Mouse (Mus musculus): ENCODE measurements around the gene Upb1. TPM values are rescaled to one million over a fixed set of nuclear protein-coding genes. Genes with fewer than 3 reads are reported as not detected.
A peak's percentile ranks its signal among the peaks of the same experiment; 100 is the strongest.
"Not testable (repeated sequence)": the region's sequence is repeated elsewhere in the genome, so short reads cannot be mapped to it uniquely, and the experiment has no call there.

The Upb1 gene
- total RNA-seq (2018; cell fraction: chromatin; rRNA removed): 1 to 10 TPM in 1 of 26 experiments, under 1 TPM in 1, not detected in 24; 0.59 to 1.6 TPM
- under 1 TPM in 6 of 26 experiments, not detected in 20; under 0.01 to 0.13 (median 0.06) TPM for total RNA-seq (2018; cell fraction: cytosol; rRNA removed)
- total RNA-seq (2018; cell fraction: nucleus; rRNA removed): under 1 TPM in 1 of 26 experiments, not detected in 25; 0.40 TPM
- 0.24 TPM in 1 of 3 replicates, not detected in the others for polyA plus RNA-seq (2018)

GRCm38 (mm10) chr10:75400958-75401357, at the start of gene Upb1:
Gene Upb1, plus strand, starts transcription at chr10:75401115.
- H3K79me2 ChIP-seq (ENCODE audit: inconsistent target): no peaks in the 10 kb centered on the region
- no peak within 1 kb of the TSS for H3K27ac ChIP-seq
- WGBS (ENCODE audit: missing documents): 84% methylated on average over 4 of the region's 4 CpGs
- no peak within 1 kb of the TSS for H3K4me3 ChIP-seq (ENCODE audit: inconsistent target)
- no peaks in the 10 kb centered on the region for H3K36me3 ChIP-seq (ENCODE audit: inconsistent target)

- Histone ChIP-seq H3K27ac (no peak overlapping the region), H3K36me3 (ENCODE audit: inconsistent target) (no peaks in the 10 kb centered on the region), H3K4me3 (ENCODE audit: inconsistent target) (no peak overlapping the region), H3K79me2 (ENCODE audit: inconsistent target) (no peaks in the 10 kb centered on the region)
- WGBS (ENCODE audit: missing documents): 98% methylated on average over 12 of the region's 12 CpGs
Measured at GRCm38 (mm10) chr10:75352541-75352940, 48.4 kb upstream of the Upb1 start.

- H3K27ac ChIP-seq: not testable (repeated sequence)
- no CpG with 5 or more reads among the region's 9 CpGs for WGBS (ENCODE audit: missing documents)
Measured at GRCm38 (mm10) chr10:75353838-75354241, 47.1 kb upstream of the Upb1 start.

GRCm38 (mm10) chr10:75355341-75355740, 45.6 kb upstream of the Upb1 start:
- Histone ChIP-seq H3K4me3 (ENCODE audit: inconsistent target) (no peak overlapping the region), H3K36me3 (ENCODE audit: inconsistent target) (no peaks in the 10 kb centered on the region), H3K79me2 (ENCODE audit: inconsistent target) (no peaks in the 10 kb centered on the region), H3K27ac (no peak overlapping the region)
- WGBS (ENCODE audit: missing documents): 56% methylated on average over 4 of the region's 4 CpGs

More at GRCm38 (mm10) chr10:75353838-75354241, 47.1 kb upstream of the Upb1 start:
- H3K79me2 ChIP-seq (ENCODE audit: inconsistent target); H3K4me3 ChIP-seq (ENCODE audit: inconsistent target); H3K36me3 ChIP-seq (ENCODE audit: inconsistent target): not testable (repeated sequence)

- WGBS (ENCODE audit: missing documents): no CpG with 5 or more reads among the region's 1 CpGs
- not testable (repeated sequence) for H3K36me3 ChIP-seq (ENCODE audit: inconsistent target); H3K79me2 ChIP-seq (ENCODE audit: inconsistent target); H3K4me3 ChIP-seq (ENCODE audit: inconsistent target); H3K27ac ChIP-seq
Measured at GRCm38 (mm10) chr10:75364214-75364690, 36.7 kb upstream of the Upb1 start.

- Histone ChIP-seq H3K79me2 (ENCODE audit: inconsistent target) (no peaks in the 10 kb centered on the region), H3K27ac (no peak overlapping the region), H3K36me3 (ENCODE audit: inconsistent target) (no peaks in the 10 kb centered on the region), H3K4me3 (ENCODE audit: inconsistent target) (no peak overlapping the region)
- WGBS (ENCODE audit: missing documents): 34% methylated on average over 9 of the region's 9 CpGs
Measured at GRCm38 (mm10) chr10:75364796-75365195, 36.1 kb upstream of the Upb1 start.

- 70% methylated on average over 6 of the region's 6 CpGs for WGBS (ENCODE audit: missing documents)
- no peaks in the 10 kb centered on the region for H3K79me2 ChIP-seq (ENCODE audit: inconsistent target)
- H3K27ac ChIP-seq: no peak overlapping the region
- H3K4me3 ChIP-seq (ENCODE audit: inconsistent target): peak overlapping the region; percentile 10; the same call in 1 of the 2 replicates
- H3K36me3 ChIP-seq (ENCODE audit: inconsistent target): no peaks in the 10 kb centered on the region
Measured at GRCm38 (mm10) chr10:75365231-75365633, 35.7 kb upstream of the Upb1 start.

GRCm38 (mm10) chr10:75373655-75374351, 27.1 kb upstream of the Upb1 start:
- H3K36me3 ChIP-seq (ENCODE audit: inconsistent target); H3K4me3 ChIP-seq (ENCODE audit: inconsistent target); H3K79me2 ChIP-seq (ENCODE audit: inconsistent target); H3K27ac ChIP-seq: not testable (repeated sequence)
- 51% methylated on average over 9 of the region's 19 CpGs for WGBS (ENCODE audit: missing documents)

GRCm38 (mm10) chr10:75378688-75379087, 22.2 kb upstream of the Upb1 start:
- Histone ChIP-seq H3K27ac (no peak overlapping the region), H3K79me2 (ENCODE audit: inconsistent target) (no peaks in the 10 kb centered on the region), H3K36me3 (ENCODE audit: inconsistent target) (no peaks in the 10 kb centered on the region), H3K4me3 (ENCODE audit: inconsistent target) (no peak overlapping the region)
- WGBS (ENCODE audit: missing documents): 93% methylated on average over 10 of the region's 10 CpGs

- no peak overlapping the region for H3K27ac ChIP-seq
- WGBS (ENCODE audit: missing documents): 72% methylated on average over 2 of the region's 2 CpGs
- H3K36me3 ChIP-seq (ENCODE audit: inconsistent target): no peaks in the 10 kb centered on the region
- no peaks in the 10 kb centered on the region for H3K79me2 ChIP-seq (ENCODE audit: inconsistent target)
- H3K4me3 ChIP-seq (ENCODE audit: inconsistent target): no peak overlapping the region
Measured at GRCm38 (mm10) chr10:75390156-75390555, 10.8 kb upstream of the Upb1 start.

- no peaks in the 10 kb centered on the region for H3K36me3 ChIP-seq (ENCODE audit: inconsistent target)
- H3K27ac ChIP-seq: no peak overlapping the region
- no peaks in the 10 kb centered on the region for H3K79me2 ChIP-seq (ENCODE audit: inconsistent target)
- 70% methylated on average over 4 of the region's 4 CpGs for WGBS (ENCODE audit: missing documents)
- no peak overlapping the region for H3K4me3 ChIP-seq (ENCODE audit: inconsistent target)
Measured at GRCm38 (mm10) chr10:75390832-75391231, 10.1 kb upstream of the Upb1 start.

GRCm38 (mm10) chr10:75394796-75395195, 6.1 kb upstream of the Upb1 start:
- H3K79me2 ChIP-seq (ENCODE audit: inconsistent target): no peaks in the 10 kb centered on the region
- WGBS (ENCODE audit: missing documents): 90% methylated on average over 8 of the region's 8 CpGs
- H3K27ac ChIP-seq: no peak overlapping the region
- no peak overlapping the region for H3K4me3 ChIP-seq (ENCODE audit: inconsistent target)
- no peaks in the 10 kb centered on the region for H3K36me3 ChIP-seq (ENCODE audit: inconsistent target)

- 9% methylated on average over 11 of the region's 14 CpGs for WGBS (ENCODE audit: missing documents)
- Histone ChIP-seq H3K79me2 (ENCODE audit: inconsistent target) (no peaks in the 10 kb centered on the region), H3K36me3 (ENCODE audit: inconsistent target) (no peaks in the 10 kb centered on the region), H3K27ac (no peak overlapping the region), H3K4me3 (ENCODE audit: inconsistent target) (no peak overlapping the region)
Measured at GRCm38 (mm10) chr10:75396966-75397365, 3.9 kb upstream of the Upb1 start.

GRCm38 (mm10) chr10:75405916-75406315, 5.0 kb downstream of the Upb1 start:
- Histone ChIP-seq H3K27ac (no peak overlapping the region), H3K36me3 (ENCODE audit: inconsistent target) (no peaks in the 10 kb centered on the region), H3K4me3 (ENCODE audit: inconsistent target) (no peak overlapping the region), H3K79me2 (ENCODE audit: inconsistent target) (no peaks in the 10 kb centered on the region)
- WGBS (ENCODE audit: missing documents): 97% methylated on average over 8 of the region's 8 CpGs

GRCm38 (mm10) chr10:75406755-75407154, 5.8 kb downstream of the Upb1 start:
- H3K4me3 ChIP-seq (ENCODE audit: inconsistent target): no peak overlapping the region
- no peaks in the 10 kb centered on the region for H3K36me3 ChIP-seq (ENCODE audit: inconsistent target)
- WGBS (ENCODE audit: missing documents): 95% methylated on average over 13 of the region's 13 CpGs
- no peak overlapping the region for H3K27ac ChIP-seq
- H3K79me2 ChIP-seq (ENCODE audit: inconsistent target): no peaks in the 10 kb centered on the region
